Mouse (Mus musculus) midbrain, embryonic 15.5 days (tissue): ENCODE measurements around the gene Ccdc71. TPM values are rescaled to one million over a fixed set of nuclear protein-coding genes. Genes with fewer than 3 reads are reported as not detected.

Experiments
- ATAC-seq: fragments of 200-750 bp; cut with Nextera tagmentation; replicated peaks from 2 replicates; pipeline ENCODE4 v1.8.0; 2017; ENCODE audit warnings: moderate TSS enrichment
- H3K27ac ChIP-seq: fragments of 300-500 bp; sonication (generic); 2 replicates; pipeline ENCODE4 v1.5.1; 2015; ENCODE audit warnings: mild to moderate bottlenecking, inconsistent platforms
- H3K27me3 ChIP-seq: fragments of 300-500 bp; sonication (generic); replicated peaks from 2 replicates; pipeline ENCODE4 v1.6.1; 2015; ENCODE audit warnings: inconsistent platforms
- H3K36me3 ChIP-seq: fragments of 300-500 bp; sonication (generic); replicated peaks from 2 replicates; pipeline ENCODE4 v1.6.1; 2015; ENCODE audit warnings: inconsistent platforms
- H3K4me1 ChIP-seq: fragments of 300-500 bp; sonication (generic); 2 replicates; pipeline ENCODE4 v1.6.1; 2015; ENCODE audit warnings: inconsistent platforms
- H3K4me2 ChIP-seq: fragments of 300-500 bp; sonication (generic); 2 replicates; pipeline ENCODE4 v1.6.1; 2015; ENCODE audit warnings: inconsistent platforms, mild to moderate bottlenecking, moderate library complexity
- H3K4me3 ChIP-seq: fragments of 300-500 bp; sonication (generic); 2 replicates; pipeline ENCODE4 v1.5.1; 2015; ENCODE audit warnings: mild to moderate bottlenecking, inconsistent platforms
- H3K9ac ChIP-seq: fragments of 300-500 bp; sonication (generic); 2 replicates; pipeline ENCODE4 v1.6.1; 2015; ENCODE audit warnings: mild to moderate bottlenecking, inconsistent platforms
- H3K9me3 ChIP-seq: fragments of 300-500 bp; sonication (generic); 2 replicates; pipeline ENCODE4 v1.6.1; 2016; ENCODE audit warnings: inconsistent platforms
- WGBS: fragments of 180-500 bp; shearing (Covaris S2); methylation state at CpG from one replicate; pipeline ENCODE4 v1.1.7; 2015; ENCODE audit warnings: mixed read lengths; 5-methylcytosine and 5-hydroxymethylcytosine counted together
- polyA plus RNA-seq: library from polyadenylated mRNA; unstranded; fragments of >200 nt; fragmentation: Nextera tagmentation; extraction: Ambion mirVana; gene quantifications from 2 replicates; pipeline ENCODE4 v1.2.1, GENCODE M21; 2015

The Ccdc71 gene
- polyA plus RNA-seq, 1 experiment from 2014 or later, result 71.4 TPM

DNA sequence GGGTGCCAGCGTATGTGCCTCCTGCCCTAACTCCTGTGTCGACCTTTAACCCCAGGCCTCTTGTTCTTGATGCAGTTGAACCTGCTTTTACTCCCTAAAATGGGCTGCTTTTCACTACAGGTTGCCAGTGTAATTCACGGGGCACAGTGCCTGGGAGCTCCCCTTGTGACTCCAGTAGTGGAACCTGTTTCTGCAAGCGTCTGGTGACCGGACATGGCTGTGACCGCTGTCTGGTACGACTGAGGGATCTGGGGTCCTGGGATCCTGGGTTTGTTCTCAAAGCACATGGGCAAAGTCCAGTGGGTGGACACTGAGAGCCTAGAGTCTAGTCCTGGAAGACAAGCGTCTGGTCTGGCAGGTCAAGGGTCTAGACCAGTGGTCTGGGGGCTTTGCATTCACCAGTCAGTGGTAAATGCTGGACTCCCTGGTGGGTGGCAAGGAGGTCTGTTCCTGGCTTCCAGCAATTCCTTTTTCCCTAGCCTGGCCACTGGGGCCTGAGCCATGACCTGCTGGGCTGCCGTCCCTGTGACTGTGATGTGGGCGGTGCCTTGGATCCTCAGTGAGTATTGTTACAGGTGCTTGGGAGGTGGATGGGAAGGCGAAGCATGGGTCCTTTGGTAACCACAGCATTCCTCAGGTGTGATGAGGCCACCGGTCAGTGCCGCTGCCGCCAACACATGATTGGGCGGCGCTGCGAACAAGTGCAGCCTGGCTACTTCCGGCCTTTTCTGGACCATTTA, 22.9 kb downstream of the Ccdc71 start:
- H3K4me3 ChIP-seq, result no peak overlapping the region
- 91% methylated on average over 18 of the region's 18 CpGs for WGBS
- H3K27me3 ChIP-seq, result no peaks in the 10 kb centered on the region
- H3K36me3 ChIP-seq, result no peaks in the 10 kb centered on the region
- no peaks in the 10 kb centered on the region for H3K9me3 ChIP-seq
- H3K27ac ChIP-seq, result no peak overlapping the region
- ATAC-seq, result no peak
- no peak overlapping the region for H3K4me2 ChIP-seq
- H3K9ac ChIP-seq, result no peak overlapping the region
- H3K4me1 ChIP-seq, result peaks cover 18% of the 10 kb centered on the region

DNA sequence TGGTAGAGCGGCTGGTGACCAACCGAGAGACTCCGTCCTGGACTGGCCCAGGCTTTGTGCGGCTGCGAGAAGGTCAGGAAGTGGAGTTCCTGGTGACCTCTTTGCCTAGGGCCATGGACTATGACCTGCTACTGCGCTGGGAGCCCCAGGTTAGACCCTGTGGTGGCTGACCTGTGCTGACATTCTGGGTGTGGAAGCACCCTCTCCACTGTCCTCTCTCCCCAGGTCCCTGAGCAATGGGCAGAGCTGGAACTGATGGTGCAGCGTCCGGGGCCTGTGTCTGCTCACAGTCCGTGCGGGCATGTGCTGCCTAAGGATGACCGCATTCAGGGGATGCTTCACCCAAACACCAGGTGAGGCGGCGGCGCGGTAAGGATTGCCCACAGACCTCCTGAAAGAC, 23.7 kb downstream of the Ccdc71 start:
- no peaks in the 10 kb centered on the region for H3K36me3 ChIP-seq
- no peak for ATAC-seq
- 95% methylated on average over 15 of the region's 15 CpGs for WGBS

DNA sequence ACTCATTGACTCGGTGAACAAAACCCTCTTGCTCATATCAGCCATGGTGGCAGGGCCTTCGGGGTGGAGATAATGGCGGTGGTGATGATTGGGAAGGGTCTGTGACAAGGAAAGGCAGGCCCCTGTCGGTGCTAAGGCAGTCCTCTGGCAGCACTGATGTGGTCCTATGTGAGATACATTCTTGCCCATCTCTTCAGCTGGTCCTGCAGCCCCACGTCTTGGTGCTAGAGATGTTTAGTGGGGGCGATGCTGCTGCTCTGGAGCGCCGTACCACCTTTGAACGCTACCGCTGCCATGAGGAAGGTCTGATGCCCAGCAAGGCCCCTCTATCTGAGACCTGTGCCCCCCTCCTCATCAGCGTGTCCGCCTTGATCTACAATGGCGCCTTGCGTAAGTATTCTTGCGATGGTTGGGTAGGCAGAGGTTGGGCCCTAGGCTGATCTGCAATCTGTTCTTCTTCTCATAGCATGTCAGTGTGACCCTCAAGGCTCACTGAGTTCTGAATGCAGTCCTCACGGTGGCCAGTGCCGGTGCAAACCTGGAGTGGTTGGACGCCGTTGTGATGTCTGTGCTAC, 25.1 kb downstream of the Ccdc71 start:
- no peak overlapping the region for H3K4me3 ChIP-seq
- no peak for ATAC-seq
- no peaks in the 10 kb centered on the region for H3K27me3 ChIP-seq
- H3K9ac ChIP-seq, result no peak overlapping the region; the same call in 1 of the 2 replicates
- H3K9me3 ChIP-seq, result no peaks in the 10 kb centered on the region
- H3K4me2 ChIP-seq, result no peak overlapping the region
- H3K36me3 ChIP-seq, result no peaks in the 10 kb centered on the region
- H3K27ac ChIP-seq, result no peak overlapping the region
- peaks cover 8% of the 10 kb centered on the region for H3K4me1 ChIP-seq
- 95% methylated on average over 19 of the region's 19 CpGs for WGBS

More for the DNA sequence above, 23.7 kb downstream of the Ccdc71 start:
- Histone ChIP-seq H3K9me3 (no peaks in the 10 kb centered on the region), H3K4me3 (no peak overlapping the region), H3K9ac (no peak overlapping the region), H3K4me1 (peaks cover 12% of the 10 kb centered on the region), H3K27me3 (no peaks in the 10 kb centered on the region), H3K4me2 (no peak overlapping the region), H3K27ac (no peak overlapping the region)

DNA sequence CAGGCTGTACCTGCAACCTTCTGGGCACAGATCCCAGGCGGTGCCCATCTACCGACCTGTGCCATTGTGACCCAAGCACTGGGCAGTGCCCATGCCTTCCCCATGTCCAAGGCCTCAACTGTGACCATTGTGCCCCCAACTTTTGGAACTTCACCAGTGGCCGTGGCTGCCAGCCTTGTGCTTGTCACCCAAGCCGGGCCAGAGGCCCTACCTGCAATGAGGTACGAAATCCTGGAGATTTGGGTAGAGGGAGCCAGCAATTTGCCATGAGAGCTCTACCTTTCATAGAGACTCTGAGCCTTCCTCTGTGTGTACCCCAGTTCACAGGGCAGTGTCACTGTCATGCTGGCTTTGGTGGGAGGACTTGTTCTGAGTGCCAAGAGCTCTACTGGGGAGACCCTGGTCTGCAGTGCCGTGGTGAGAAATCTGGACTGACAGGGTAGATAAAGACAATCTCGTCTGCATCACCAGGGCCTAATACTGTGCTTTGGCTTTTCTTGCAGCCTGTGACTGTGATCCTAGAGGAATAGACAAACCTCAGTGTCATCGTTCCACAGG, 26.7 kb downstream of the Ccdc71 start:
- H3K27ac ChIP-seq, result no peak overlapping the region
- no peaks in the 10 kb centered on the region for H3K27me3 ChIP-seq
- peaks cover 17% of the 10 kb centered on the region for H3K4me1 ChIP-seq
- 93% methylated on average over 8 of the region's 8 CpGs for WGBS
- no peak overlapping the region for H3K9ac ChIP-seq
- H3K9me3 ChIP-seq, result no peaks in the 10 kb centered on the region
- no peaks in the 10 kb centered on the region for H3K36me3 ChIP-seq
- no peak for ATAC-seq
- H3K4me2 ChIP-seq, result no peak overlapping the region
- H3K4me3 ChIP-seq, result no peak overlapping the region

DNA sequence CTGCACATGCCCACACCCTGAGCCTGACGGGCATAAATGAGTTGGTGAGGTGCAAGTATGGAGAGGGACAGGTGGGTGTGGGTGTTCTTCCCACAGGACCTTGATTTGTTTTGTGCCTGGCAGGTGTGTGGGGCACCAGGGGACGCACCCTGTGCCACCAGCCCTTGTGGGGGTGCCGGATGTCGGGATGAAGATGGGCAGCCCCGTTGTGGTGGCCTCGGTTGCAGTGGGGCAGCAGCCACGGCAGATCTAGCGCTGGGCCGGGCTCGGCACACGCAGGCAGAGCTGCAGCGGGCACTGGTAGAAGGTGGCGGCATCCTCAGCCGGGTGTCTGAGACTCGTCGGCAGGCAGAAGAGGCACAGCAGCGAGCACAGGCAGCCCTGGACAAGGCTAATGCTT, 28.1 kb downstream of the Ccdc71 start:
- Histone ChIP-seq H3K4me3 (no peak overlapping the region), H3K27ac (no peak overlapping the region), H3K4me1 (peaks cover 25% of the 10 kb centered on the region), H3K9ac (no peak overlapping the region), H3K27me3 (no peaks in the 10 kb centered on the region), H3K36me3 (peaks cover 6% of the 10 kb centered on the region; the same call in 1 of the 2 replicates), H3K9me3 (no peaks in the 10 kb centered on the region), H3K4me2 (no peak overlapping the region)
- 95% methylated on average over 17 of the region's 17 CpGs for WGBS
- ATAC-seq, result no peak

DNA sequence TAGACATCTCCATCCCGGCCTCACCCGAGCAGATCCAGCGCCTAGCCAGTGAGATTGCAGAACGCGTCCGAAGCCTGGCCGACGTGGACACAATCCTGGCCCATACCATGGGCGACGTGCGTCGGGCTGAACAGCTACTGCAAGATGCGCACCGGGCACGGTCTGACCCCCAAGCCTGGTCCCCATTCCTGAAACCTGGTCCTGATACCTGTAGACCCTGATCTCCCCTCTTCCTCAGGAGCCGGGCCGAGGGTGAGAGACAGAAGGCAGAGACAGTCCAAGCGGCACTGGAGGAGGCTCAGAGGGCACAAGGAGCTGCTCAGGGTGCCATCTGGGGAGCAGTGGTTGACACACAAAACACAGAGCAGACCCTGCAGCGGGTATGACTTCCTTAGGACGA, 28.9 kb downstream of the Ccdc71 start:
- H3K4me3 ChIP-seq, result no peak overlapping the region
- no peak overlapping the region for H3K27ac ChIP-seq
- H3K36me3 ChIP-seq, result peaks cover 14% of the 10 kb centered on the region
- H3K9ac ChIP-seq, result no peak overlapping the region
- no peaks in the 10 kb centered on the region for H3K27me3 ChIP-seq
- H3K9me3 ChIP-seq, result no peaks in the 10 kb centered on the region
- WGBS, result 97% methylated on average over 20 of the region's 20 CpGs
- H3K4me2 ChIP-seq, result no peak overlapping the region
- no peak for ATAC-seq
- peaks cover 25% of the 10 kb centered on the region for H3K4me1 ChIP-seq

DNA sequence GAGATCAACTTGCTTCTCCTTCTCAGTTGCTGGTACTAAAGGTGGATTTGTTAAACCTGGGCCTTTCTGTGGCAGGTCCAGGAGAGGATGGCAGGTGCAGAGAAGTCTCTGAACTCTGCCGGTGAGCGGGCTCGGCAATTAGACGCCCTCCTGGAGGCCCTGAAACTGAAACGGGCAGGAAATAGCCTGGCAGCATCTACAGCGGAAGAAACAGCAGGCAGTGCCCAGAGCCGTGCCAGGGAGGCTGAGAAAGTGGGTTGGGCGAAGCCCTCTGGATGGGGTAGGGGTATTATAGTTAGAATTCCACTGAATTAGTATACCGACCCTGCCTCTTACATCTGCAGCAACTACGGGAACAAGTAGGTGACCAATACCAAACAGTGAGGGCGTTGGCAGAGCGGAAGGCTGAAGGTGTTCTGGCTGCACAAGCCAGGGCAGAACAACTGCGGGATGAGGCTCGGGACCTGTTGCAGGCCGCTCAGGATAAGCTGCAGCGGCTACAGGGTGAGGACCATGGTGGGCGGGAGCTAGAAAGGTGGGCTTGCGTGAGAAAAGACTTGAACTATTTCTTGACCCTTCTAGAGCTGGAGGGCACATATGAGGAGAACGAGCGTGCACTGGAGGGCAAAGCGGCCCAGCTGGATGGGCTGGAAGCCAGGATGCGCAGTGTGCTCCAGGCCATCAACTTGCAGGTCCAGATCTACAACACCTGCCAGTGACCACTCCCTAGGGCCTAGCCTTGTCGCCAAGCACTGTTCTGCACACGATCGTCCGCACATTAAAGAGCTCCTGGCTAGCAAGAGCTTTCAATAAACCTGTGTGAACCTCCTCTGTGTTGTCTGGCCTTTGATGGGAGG, 29.6 kb downstream of the Ccdc71 start:
- peak overlapping the region; percentile 83 for H3K9ac ChIP-seq
- H3K27ac ChIP-seq, result peak overlapping the region; percentile 95
- peak overlapping the region; percentile 92 for H3K4me2 ChIP-seq
- H3K27me3 ChIP-seq, result no peaks in the 10 kb centered on the region
- ATAC-seq, result peak; percentile 61
- peaks cover 25% of the 10 kb centered on the region for H3K4me1 ChIP-seq
- WGBS, result 64% methylated on average over 26 of the region's 26 CpGs
- peaks cover 22% of the 10 kb centered on the region for H3K36me3 ChIP-seq
- H3K4me3 ChIP-seq, result peak overlapping the region; percentile 70
- H3K9me3 ChIP-seq, result no peaks in the 10 kb centered on the region

DNA sequence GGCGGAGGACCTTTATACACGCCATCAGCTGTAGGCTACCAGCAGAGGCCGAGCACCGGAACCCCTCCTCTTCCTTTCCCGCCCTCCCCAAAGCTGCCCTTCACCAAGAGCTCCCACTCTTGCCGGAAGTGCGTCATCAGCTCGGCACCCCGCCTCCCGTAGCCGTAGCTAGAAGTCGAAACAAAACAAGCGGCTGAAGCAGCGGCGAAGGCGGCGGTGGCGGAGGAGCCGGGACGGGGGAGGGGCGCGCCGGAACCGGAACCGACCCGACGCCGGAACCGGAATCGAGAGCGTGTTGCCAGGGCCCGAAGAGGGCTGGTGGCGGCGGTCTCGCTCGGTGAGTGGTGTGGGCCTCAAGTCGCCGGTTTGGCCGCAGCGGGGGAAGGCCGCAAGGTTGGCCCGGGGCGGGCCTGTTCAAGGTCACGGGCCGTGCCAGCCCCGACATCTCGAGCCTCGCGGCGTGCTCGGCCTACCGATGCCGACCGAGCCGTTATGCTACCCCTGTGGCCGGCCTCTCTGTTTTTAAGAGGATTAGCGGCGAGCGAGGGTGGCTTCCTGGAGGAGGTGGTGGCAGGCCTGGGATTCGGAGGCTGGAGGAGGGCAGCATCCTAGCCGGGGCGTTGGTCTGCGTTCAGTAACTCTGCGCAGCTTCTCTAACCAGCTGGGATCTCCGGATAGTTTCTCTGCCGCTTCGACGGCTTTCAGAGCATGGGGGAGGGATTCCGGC, 30.4 kb downstream of the Ccdc71 start, which contains the start of gene Usp19:
TSS of gene Usp19 (plus strand) at position 44 of the 727 bp plus-strand sequence.
- peaks cover 25% of the 10 kb centered on the region for H3K4me1 ChIP-seq
- WGBS, result under 1% methylated on average over 69 of the region's 69 CpGs
- H3K4me2 ChIP-seq, result peak within 1 kb of the TSS; percentile 92
- H3K27ac ChIP-seq, result peak within 1 kb of the TSS; percentile 95
- peak; percentile 95 for ATAC-seq
- H3K9me3 ChIP-seq, result no peaks in the 10 kb centered on the region
- peaks cover 29% of the 10 kb centered on the region for H3K36me3 ChIP-seq
- H3K9ac ChIP-seq, result peak within 1 kb of the TSS; percentile 83
- H3K4me3 ChIP-seq, result peak within 1 kb of the TSS; percentile 70
- H3K27me3 ChIP-seq, result no peaks in the 10 kb centered on the region

DNA sequence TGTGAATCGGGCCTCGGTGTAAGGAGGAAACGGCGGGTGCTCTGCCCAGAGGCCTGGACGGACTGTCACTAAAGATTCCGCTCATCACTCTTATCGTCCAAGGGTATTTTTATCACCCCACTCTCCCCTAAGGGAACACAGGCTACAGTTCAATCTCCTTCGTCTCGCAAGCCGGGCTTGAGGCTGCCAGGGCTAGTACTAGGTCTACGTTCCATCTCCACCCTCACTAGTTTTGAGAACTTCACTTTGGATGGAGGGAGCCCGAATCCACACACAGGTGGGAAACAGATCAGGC, 30.9 kb downstream of the Ccdc71 start:
- H3K4me1 ChIP-seq, result peaks cover 25% of the 10 kb centered on the region
- no peak; the same call in 1 of the 2 replicates for ATAC-seq
- H3K4me3 ChIP-seq, result peak overlapping the region; percentile 70
- H3K9ac ChIP-seq, result peak overlapping the region; percentile 83
- peak overlapping the region; percentile 95 for H3K27ac ChIP-seq
- H3K27me3 ChIP-seq, result no peaks in the 10 kb centered on the region
- H3K9me3 ChIP-seq, result no peaks in the 10 kb centered on the region
- H3K4me2 ChIP-seq, result peak overlapping the region; percentile 92
- peaks cover 35% of the 10 kb centered on the region for H3K36me3 ChIP-seq
- WGBS, result 10% methylated on average over 12 of the region's 12 CpGs

DNA sequence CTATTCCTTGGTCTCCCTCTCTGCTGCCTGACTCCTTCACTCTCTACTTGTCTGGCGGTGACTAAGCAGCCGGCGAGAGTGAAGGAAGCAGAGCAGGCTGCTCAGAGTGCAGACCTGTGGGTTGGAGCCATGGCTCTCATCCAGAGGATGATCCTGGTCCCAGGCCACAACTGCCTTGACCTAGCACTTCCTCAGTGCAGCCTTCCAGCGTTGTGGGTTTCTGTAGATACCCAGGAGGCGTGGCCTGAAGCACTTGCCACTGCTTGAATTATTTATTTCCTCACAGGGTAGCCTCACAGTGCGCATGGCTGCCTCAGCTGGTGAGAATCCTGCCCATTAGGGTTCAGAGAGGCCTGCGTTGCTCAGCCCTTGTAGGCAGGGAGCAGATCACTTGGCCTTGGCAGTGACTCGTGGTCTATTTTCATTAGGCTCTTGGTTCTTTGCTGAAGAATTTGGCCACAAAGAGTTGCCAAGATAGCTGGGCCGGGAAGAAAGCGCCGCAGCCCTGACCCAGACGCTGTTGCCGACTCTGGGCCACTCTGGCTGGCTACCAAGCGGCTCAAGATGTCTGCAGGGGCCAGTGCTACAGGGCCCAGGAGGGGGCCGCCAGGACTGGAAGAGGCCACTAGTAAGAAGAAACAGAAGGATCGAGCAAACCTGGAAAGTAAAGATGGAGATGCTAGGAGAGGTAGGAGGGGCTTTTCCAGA, 31.9 kb downstream of the Ccdc71 start:
- 86% methylated on average over 16 of the region's 16 CpGs for WGBS

DNA sequence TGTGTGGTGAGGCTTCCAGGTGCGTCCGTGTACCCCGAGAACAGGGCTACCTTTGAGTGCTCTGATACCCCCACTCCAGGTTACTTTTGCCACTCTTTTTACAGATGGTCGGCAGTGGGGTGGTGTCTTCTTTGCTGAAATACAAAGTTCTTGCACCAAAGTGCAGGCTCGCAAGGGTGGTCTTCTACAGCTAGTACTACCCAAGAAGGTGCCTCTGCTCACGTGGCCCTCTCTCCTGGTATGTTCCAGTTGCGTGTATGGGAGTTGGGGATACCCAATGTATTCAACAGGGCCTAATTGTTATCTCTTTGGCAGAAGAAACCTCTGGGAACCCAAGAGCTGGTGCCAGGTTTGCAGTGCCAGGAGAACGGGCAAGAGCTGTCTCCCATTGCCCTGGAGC, 32.9 kb downstream of the Ccdc71 start:
- Histone ChIP-seq H3K4me2 (no peak overlapping the region), H3K36me3 (peaks cover 54% of the 10 kb centered on the region), H3K27me3 (no peaks in the 10 kb centered on the region), H3K4me1 (peaks cover 25% of the 10 kb centered on the region), H3K27ac (no peak overlapping the region), H3K9ac (no peak overlapping the region), H3K9me3 (no peaks in the 10 kb centered on the region), H3K4me3 (no peak overlapping the region)
- 97% methylated on average over 8 of the region's 8 CpGs for WGBS
- no peak for ATAC-seq

More for the DNA sequence above, 31.9 kb downstream of the Ccdc71 start:
- no peaks in the 10 kb centered on the region for H3K9me3 ChIP-seq
- no peak overlapping the region for H3K27ac ChIP-seq
- H3K4me3 ChIP-seq, result peak overlapping the region; percentile 70
- no peak for ATAC-seq
- H3K9ac ChIP-seq, result 0 out of 2 replicates have a peak overlapping the region, but pooled peaks have one; percentile 83
- H3K36me3 ChIP-seq, result peaks cover 44% of the 10 kb centered on the region
- H3K4me1 ChIP-seq, result peaks cover 25% of the 10 kb centered on the region
- no peaks in the 10 kb centered on the region for H3K27me3 ChIP-seq
- peak overlapping the region; percentile 92 for H3K4me2 ChIP-seq
